Mouse (Mus musculus) liver, adult (tissue): ENCODE measurements around the gene Lamp1.

ENCODE experiments used
- GATA4 ChIP-seq: IDR thresholded peaks from 2 replicates; pipeline ENCODE4 v1.6.1; 2014; ENCODE audit warnings: mild to moderate bottlenecking, low read length; ENCODE audit not compliant: insufficient replicate concordance

Lamp1 gene

GRCm38 (mm10) chr8:13156327-13157097 is 2.4 kb upstream of the Lamp1 start:
- TF ChIP-seq GATA4 = no peak

- no peak for TF ChIP-seq GATA4
Measured at GRCm38 (mm10) chr8:13159377-13159881, 468 bp downstream of the Lamp1 start.

- TF ChIP-seq GATA4 = no peak
Measured at GRCm38 (mm10) chr8:13160691-13161090, 1.7 kb downstream of the Lamp1 start.

GRCm38 (mm10) chr8:13162098-13162497 is 3.1 kb downstream of the Lamp1 start:
- no peak for TF ChIP-seq GATA4

- TF ChIP-seq GATA4 = peak; percentile 98
Measured at GRCm38 (mm10) chr8:13163563-13163962, 4.6 kb downstream of the Lamp1 start.

- TF ChIP-seq GATA4 = no peak
Measured at GRCm38 (mm10) chr8:13164361-13164760, 5.4 kb downstream of the Lamp1 start.

GRCm38 (mm10) chr8:13170510-13170909 is 11.5 kb downstream of the Lamp1 start:
- TF ChIP-seq GATA4 = no peak

GRCm38 (mm10) chr8:13174305-13174704 is 15.3 kb downstream of the Lamp1 start:
- TF ChIP-seq GATA4 = no peak

- no peak for TF ChIP-seq GATA4
Measured at GRCm38 (mm10) chr8:13174811-13175210, 15.8 kb downstream of the Lamp1 start.

- TF ChIP-seq GATA4 = no peak
Measured at GRCm38 (mm10) chr8:13175650-13176049, 16.7 kb downstream of the Lamp1 start.

GRCm38 (mm10) chr8:13177173-13177852 is 18.4 kb downstream of the Lamp1 start:
- no peak for TF ChIP-seq GATA4

GRCm38 (mm10) chr8:13178137-13178536 is 19.2 kb downstream of the Lamp1 start:
- TF ChIP-seq GATA4 = no peak

- no peak for TF ChIP-seq GATA4
Measured at GRCm38 (mm10) chr8:13179482-13179881, 20.5 kb downstream of the Lamp1 start.

GRCm38 (mm10) chr8:13179948-13180347 is 21.0 kb downstream of the Lamp1 start:
- TF ChIP-seq GATA4 = no peak

- no peak for TF ChIP-seq GATA4
Measured at GRCm38 (mm10) chr8:13180408-13180807, 21.4 kb downstream of the Lamp1 start.
